Mouse (Mus musculus) liver, embryonic 12.5 days (tissue): ENCODE data around the gene Erg. TPM values are rescaled to one million over a fixed set of nuclear protein-coding genes. Genes with fewer than 3 reads are reported as not detected.

Experiments
- ATAC-seq: fragments of 200-750 bp; cut with Nextera tagmentation; 2 replicates; pipeline ENCODE4 v1.8.0; 2017; ENCODE audit warnings: moderate number of reproducible peaks, mild to moderate bottlenecking, moderate library complexity
- H3K27ac ChIP-seq: fragments of 300-500 bp; sonication (generic); 2 replicates; pipeline ENCODE4 v1.5.1; 2016; ENCODE audit warnings: mild to moderate bottlenecking
- H3K27me3 ChIP-seq: fragments of 300-500 bp; sonication (generic); replicated peaks from 2 replicates; pipeline ENCODE4 v1.6.1; 2016; ENCODE audit warnings: mild to moderate bottlenecking, moderate library complexity
- H3K36me3 ChIP-seq: fragments of 300-500 bp; sonication (generic); 2 replicates; pipeline ENCODE4 v1.6.1; 2016; ENCODE audit warnings: mild to moderate bottlenecking, moderate library complexity
- H3K4me1 ChIP-seq: fragments of 300-500 bp; sonication (generic); 2 replicates; pipeline ENCODE4 v1.6.1; 2016
- H3K4me2 ChIP-seq: fragments of 300-500 bp; sonication (generic); 2 replicates; pipeline ENCODE4 v1.6.1; 2016; ENCODE audit warnings: mild to moderate bottlenecking, moderate library complexity
- H3K4me3 ChIP-seq: fragments of 300-500 bp; sonication (generic); 2 replicates; pipeline ENCODE4 v1.5.1; 2016; ENCODE audit warnings: mild to moderate bottlenecking, moderate library complexity
- H3K9ac ChIP-seq: fragments of 300-500 bp; sonication (generic); 2 replicates; pipeline ENCODE4 v1.6.1; 2016; ENCODE audit warnings: mild to moderate bottlenecking, moderate library complexity
- H3K9me3 ChIP-seq: fragments of 300-500 bp; sonication (generic); replicated peaks from 2 replicates; pipeline ENCODE4 v1.6.1; 2016; ENCODE audit warnings: mild to moderate bottlenecking, moderate library complexity
- WGBS: fragments of 180-500 bp; shearing (Covaris S2); methylation state at CpG from one replicate; pipeline ENCODE4 v1.1.7; 2016; ENCODE audit not compliant: insufficient replicate concordance; 5-methylcytosine and 5-hydroxymethylcytosine counted together
- polyA plus RNA-seq: library from polyadenylated mRNA; unstranded; fragments of >200 nt; fragmentation: Nextera tagmentation; extraction: Ambion mirVana; gene quantifications from 2 replicates; pipeline ENCODE4 v1.2.1, GENCODE M21; 2016

Gene Erg
- polyA plus RNA-seq: 1.4 and 2.6 TPM in 2 replicates

DNA sequence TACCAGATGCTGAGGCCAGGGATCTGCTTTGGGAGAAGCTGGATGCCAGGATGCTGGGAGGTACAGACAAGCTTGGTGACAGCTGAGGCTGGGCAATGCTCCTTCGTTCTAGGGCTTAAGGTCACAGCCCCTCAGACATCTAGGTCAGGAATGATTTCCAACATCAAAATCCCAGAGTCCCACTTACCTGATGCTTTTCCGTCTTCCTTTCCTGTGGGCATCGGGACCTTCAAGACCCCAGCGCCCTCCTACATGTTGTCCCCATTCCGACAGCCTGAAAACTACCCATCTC lies at the start of gene Erg:
Erg (minus strand) TSS at position 283 of the 292 bp plus-strand sequence.
- peaks cover 11% of the 10 kb centered on the region; the same call in 1 of the 2 replicates for H3K4me1 ChIP-seq
- H3K4me3 ChIP-seq: peak within 1 kb of the TSS; percentile 41
- no peak within 1 kb of the TSS for H3K27ac ChIP-seq
- H3K36me3 ChIP-seq: no peaks in the 10 kb centered on the region
- peak within 1 kb of the TSS; percentile 61 for H3K4me2 ChIP-seq
- no peak within 1 kb of the TSS for H3K9ac ChIP-seq
- H3K27me3 ChIP-seq: peaks cover 76% of the 10 kb centered on the region
- ATAC-seq: no peak
- no peaks in the 10 kb centered on the region for H3K9me3 ChIP-seq
- 14% methylated on average over 5 of the region's 5 CpGs for WGBS

DNA sequence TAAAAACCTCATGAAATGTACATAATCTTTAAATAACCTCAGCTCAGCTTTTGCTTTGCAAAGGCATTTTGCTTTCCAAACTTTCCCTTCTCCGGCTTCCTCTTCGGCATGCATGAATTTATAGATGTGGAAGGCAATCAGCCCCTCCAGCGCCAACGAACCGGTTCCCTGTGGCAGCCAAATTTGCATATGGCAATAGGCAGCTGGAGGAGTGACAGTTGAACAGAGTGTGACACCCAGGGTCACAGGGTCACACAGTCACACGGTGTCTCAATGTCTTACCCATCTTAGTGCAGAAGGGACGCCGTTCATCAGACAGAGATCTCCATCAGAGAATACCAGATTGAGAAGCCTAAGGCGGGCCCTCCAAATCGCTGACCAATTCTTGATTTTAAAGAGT lies 45.4 kb upstream of the Erg start:
- Histone ChIP-seq H3K27me3 (no peaks in the 10 kb centered on the region), H3K27ac (no peak overlapping the region), H3K9ac (no peak overlapping the region), H3K36me3 (no peaks in the 10 kb centered on the region), H3K4me3 (no peak overlapping the region), H3K4me1 (no peaks in the 10 kb centered on the region), H3K4me2 (no peak overlapping the region), H3K9me3 (no peaks in the 10 kb centered on the region)
- 78% methylated on average over 10 of the region's 10 CpGs for WGBS
- ATAC-seq: no peak

DNA sequence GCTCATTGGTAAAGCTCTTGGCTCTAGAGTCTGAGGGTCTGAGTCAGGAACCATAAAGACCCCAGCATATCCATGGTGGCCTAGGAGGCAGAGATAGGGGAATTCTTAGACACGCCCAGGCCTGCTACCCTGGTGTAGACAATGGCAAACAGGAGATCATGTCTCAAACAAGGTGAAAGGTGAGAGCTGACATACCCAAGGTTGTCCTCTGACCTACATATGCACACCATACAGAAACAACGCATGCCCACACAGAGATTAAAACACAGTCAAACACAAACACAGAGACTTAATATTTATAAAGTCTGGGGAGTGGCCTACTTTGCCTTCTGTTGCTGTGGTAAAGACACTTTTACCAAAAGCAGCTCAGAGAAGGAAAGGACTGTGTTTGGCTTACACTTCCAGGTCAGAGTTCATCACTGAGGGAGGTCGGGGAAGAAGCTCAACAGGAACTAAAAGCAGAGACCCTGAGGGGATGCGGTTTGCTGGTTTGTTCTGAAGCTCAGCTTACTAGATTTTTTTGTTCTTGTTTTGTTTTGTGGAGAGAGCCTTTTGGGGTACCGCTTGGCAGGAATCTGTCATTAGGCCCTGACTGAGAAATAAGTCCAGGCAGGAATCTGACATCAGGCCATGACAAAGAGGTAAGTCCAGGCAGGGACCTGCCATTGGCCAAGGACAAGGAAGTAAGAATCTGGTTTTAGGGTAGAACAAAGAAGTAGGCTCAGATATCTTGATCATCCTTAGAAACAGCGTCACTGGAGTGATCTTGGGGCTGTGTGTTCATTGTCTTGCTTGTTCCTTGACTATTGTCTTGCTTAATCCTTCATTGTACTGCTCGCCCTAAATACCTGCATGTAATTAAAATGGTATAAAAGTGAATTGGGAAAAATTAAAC lies 37.7 kb upstream of the Erg start:
- 64% methylated on average over 7 of the region's 7 CpGs for WGBS
- Histone ChIP-seq H3K4me3 (no peak overlapping the region), H3K27ac (no peak overlapping the region), H3K4me2 (no peak overlapping the region), H3K4me1 (no peaks in the 10 kb centered on the region), H3K9me3 (no peaks in the 10 kb centered on the region), H3K9ac (no peak overlapping the region), H3K27me3 (no peaks in the 10 kb centered on the region), H3K36me3 (no peaks in the 10 kb centered on the region)
- ATAC-seq: no peak

DNA sequence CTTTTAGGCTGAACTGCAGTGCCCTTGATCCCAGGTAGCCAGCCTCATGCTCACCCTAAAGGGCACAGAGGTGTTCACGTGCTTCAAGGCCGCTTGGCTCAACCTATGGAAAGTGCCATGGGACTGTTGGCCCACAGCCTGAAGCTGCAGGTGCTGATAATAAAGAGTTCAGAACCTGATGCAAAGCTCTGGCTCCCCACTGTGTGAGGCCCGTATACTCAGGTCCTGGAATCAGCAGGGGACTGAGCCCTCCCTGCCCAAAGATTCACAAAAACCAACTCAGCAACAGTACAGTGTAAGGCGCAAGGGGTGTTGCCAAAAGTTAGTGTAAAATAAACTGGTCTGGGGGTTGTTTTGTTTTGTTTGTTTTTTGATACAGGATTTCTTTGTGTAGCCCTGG lies 36.7 kb upstream of the Erg start:
- no peak overlapping the region for H3K9ac ChIP-seq
- no peak overlapping the region for H3K4me3 ChIP-seq
- no peaks in the 10 kb centered on the region for H3K4me1 ChIP-seq
- no peak for ATAC-seq
- H3K27ac ChIP-seq: no peak overlapping the region
- H3K27me3 ChIP-seq: no peaks in the 10 kb centered on the region
- H3K36me3 ChIP-seq: no peaks in the 10 kb centered on the region
- no peak overlapping the region for H3K4me2 ChIP-seq
- no peaks in the 10 kb centered on the region for H3K9me3 ChIP-seq
- WGBS: 68% methylated on average over 4 of the region's 4 CpGs

DNA sequence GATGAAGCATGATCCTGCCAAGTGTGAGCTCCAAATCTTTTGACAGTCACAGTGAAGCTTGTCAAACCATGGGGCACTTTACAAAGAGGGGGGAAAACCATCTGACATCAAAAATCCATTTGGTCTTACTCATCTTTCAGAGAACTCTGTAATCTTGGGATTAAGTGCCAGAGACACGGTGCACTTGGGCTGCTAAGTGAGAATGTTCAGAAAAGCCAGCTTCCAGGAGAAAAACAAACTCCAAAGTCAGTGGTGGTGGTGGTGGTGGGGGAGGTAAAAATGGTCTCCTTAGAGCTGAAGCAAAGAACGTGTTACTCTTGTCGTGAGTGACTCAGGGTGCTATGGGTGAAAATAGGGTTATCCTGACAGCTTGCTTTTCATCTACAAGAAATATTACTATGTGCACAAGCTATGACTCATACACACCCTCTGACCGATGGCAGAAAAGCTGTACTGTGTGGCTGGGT lies 33.5 kb upstream of the Erg start:
- H3K27ac ChIP-seq: no peak overlapping the region
- 63% methylated on average over 4 of the region's 4 CpGs for WGBS

DNA sequence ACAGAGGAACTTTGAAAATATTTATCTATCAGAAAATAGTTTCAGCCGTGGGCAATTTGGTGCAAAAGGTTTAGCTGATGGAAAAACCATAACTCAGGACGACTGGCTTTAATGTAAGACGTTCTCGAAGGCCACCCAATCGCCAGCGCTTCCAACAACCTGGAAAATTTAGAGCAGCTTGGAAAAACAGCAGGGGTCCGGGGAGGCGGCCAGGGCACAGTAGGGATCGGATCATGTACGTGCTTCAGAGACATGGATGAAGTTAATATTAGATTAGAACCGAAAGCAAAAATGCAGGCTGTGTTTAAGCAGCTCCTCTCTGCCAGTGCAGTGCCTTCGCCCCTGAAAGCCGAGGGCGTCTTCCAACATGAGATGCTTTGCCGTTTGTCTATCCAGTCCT lies 31.8 kb upstream of the Erg start:
- no peaks in the 10 kb centered on the region for H3K4me1 ChIP-seq
- no peak overlapping the region for H3K4me2 ChIP-seq
- H3K9ac ChIP-seq: no peak overlapping the region
- H3K36me3 ChIP-seq: no peaks in the 10 kb centered on the region
- WGBS: 60% methylated on average over 15 of the region's 15 CpGs
- no peaks in the 10 kb centered on the region for H3K27me3 ChIP-seq
- no peak overlapping the region for H3K4me3 ChIP-seq
- H3K9me3 ChIP-seq: no peaks in the 10 kb centered on the region
- H3K27ac ChIP-seq: no peak overlapping the region
- no peak for ATAC-seq

More for the DNA sequence above, 33.5 kb upstream of the Erg start:
- no peaks in the 10 kb centered on the region for H3K27me3 ChIP-seq
- H3K36me3 ChIP-seq: no peaks in the 10 kb centered on the region
- no peaks in the 10 kb centered on the region for H3K4me1 ChIP-seq
- no peak overlapping the region for H3K4me2 ChIP-seq
- ATAC-seq: no peak
- H3K9me3 ChIP-seq: no peaks in the 10 kb centered on the region
- no peak overlapping the region for H3K9ac ChIP-seq
- no peak overlapping the region for H3K4me3 ChIP-seq

DNA sequence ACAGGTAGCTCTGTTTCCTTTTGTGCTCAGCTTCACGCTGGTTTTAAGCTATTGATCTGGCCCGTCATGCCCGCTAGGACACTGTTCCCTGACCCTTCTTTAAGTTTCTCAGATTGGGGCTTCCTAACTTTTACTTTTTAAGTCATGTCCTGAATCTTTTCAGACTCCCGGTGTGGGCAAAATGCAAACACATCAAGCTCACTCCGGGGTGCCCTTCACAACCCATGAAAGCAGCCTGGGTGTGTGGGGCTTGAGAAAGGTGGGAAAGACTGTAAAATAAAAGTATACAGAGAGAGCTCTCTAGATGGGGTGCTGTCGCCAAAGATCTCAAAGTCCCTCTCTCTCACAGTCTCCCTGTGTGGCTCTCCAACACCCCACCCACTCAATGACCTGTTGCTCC lies 31.3 kb upstream of the Erg start:
- H3K9ac ChIP-seq: no peak overlapping the region
- no peaks in the 10 kb centered on the region for H3K36me3 ChIP-seq
- H3K4me1 ChIP-seq: no peaks in the 10 kb centered on the region
- no peaks in the 10 kb centered on the region for H3K27me3 ChIP-seq
- H3K4me3 ChIP-seq: no peak overlapping the region
- H3K4me2 ChIP-seq: no peak overlapping the region
- 37% methylated on average over 6 of the region's 6 CpGs for whole genome bisulfite sequencing
- no peak overlapping the region for H3K27ac ChIP-seq
- ATAC-seq: no peak
- no peaks in the 10 kb centered on the region for H3K9me3 ChIP-seq

DNA sequence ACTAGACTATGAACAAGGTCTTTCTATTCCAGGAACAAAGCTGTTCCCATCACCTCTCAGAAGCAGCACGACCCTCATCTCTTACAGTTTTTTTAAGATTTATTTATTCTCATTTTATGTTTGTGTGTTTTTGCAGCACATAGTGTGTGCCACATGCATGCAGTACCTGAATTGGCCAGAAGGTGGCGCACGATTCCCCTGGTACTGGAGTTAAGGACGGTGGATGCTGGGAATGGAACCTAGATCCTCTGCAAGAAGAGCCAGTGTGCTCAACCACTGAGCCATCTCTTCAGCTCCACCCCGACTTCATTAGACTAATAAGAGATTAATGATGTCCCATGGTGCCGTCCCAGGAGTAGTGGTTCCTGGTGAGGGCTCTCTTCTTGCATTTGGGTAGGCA lies 29.2 kb upstream of the Erg start:
- H3K4me2 ChIP-seq: no peak overlapping the region
- no peak overlapping the region for H3K9ac ChIP-seq
- no peaks in the 10 kb centered on the region for H3K36me3 ChIP-seq
- ATAC-seq: no peak
- no peak overlapping the region for H3K4me3 ChIP-seq
- 27% methylated on average over 6 of the region's 6 CpGs for WGBS
- H3K4me1 ChIP-seq: no peaks in the 10 kb centered on the region
- no peak overlapping the region for H3K27ac ChIP-seq
- H3K27me3 ChIP-seq: no peaks in the 10 kb centered on the region
- H3K9me3 ChIP-seq: no peaks in the 10 kb centered on the region

DNA sequence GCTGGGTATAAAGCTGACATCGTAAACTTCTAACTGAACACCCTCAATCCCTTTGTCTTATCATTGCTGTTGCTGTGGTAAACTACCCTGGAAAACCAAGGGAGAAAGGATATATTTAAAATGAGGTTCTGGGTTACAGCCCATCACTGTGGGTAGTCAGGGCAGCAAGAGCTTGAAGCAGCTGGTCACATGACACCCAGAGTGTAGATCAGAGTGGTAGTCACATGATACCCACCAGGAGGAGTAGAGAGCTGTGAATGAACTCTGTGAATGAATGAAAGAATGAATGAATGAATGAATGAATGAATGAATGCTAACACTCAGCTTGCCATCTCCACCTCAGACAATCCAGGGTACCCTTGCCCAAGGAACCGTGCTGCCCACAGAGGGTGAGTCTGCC lies 28.1 kb upstream of the Erg start:
- H3K4me1 ChIP-seq: no peaks in the 10 kb centered on the region
- no peak overlapping the region for H3K27ac ChIP-seq
- H3K36me3 ChIP-seq: no peaks in the 10 kb centered on the region
- 75% methylated on average over 2 of the region's 2 CpGs for WGBS
- no peak overlapping the region for H3K9ac ChIP-seq
- no peak overlapping the region for H3K4me2 ChIP-seq
- no peak overlapping the region for H3K4me3 ChIP-seq
- no peaks in the 10 kb centered on the region for H3K27me3 ChIP-seq
- H3K9me3 ChIP-seq: no peaks in the 10 kb centered on the region
- no peak for ATAC-seq

DNA sequence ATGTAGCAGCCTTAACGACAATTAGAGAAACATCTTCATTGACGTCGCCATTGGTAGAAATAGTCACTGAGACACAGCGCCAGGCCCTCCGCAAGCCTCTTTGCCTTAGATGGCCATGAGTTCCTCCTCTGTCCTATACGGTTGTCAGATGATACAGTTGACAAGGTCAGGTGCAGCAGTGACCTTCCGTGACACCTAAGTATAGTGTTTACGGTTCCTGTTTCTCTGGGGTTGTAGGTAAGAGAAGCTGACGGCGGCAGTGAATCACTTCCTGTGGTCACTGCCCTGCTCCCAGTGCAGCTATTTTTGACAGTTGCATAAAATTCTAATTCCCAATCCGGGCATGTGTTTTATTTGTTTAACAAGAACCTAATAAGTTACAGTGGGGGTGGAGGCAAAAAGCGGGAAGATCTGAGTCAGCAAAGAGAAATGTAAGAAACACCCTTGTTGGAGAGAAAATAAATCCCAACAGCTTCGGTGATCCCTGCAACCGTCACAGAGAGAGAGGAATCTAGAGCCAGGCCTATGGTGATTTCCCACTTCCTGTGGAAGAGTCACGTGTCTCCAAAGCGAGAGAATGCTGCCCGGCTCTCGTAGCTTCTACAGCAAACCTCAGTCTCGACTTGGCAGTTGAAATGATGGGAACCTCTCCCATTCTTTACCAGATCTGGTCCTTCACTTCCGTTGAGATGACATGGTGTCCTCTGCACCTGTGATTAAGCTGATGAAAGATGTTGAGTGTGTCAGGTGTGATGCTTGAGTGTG lies 25.8 kb upstream of the Erg start:
- H3K27me3 ChIP-seq: no peaks in the 10 kb centered on the region
- H3K9me3 ChIP-seq: no peaks in the 10 kb centered on the region
- no peak overlapping the region for H3K9ac ChIP-seq
- no peak for ATAC-seq
- no peaks in the 10 kb centered on the region for H3K4me1 ChIP-seq
- no peak overlapping the region for H3K4me3 ChIP-seq
- H3K27ac ChIP-seq: no peak overlapping the region
- H3K36me3 ChIP-seq: no peaks in the 10 kb centered on the region
- H3K4me2 ChIP-seq: no peak overlapping the region
- WGBS: 45% methylated on average over 20 of the region's 20 CpGs

DNA sequence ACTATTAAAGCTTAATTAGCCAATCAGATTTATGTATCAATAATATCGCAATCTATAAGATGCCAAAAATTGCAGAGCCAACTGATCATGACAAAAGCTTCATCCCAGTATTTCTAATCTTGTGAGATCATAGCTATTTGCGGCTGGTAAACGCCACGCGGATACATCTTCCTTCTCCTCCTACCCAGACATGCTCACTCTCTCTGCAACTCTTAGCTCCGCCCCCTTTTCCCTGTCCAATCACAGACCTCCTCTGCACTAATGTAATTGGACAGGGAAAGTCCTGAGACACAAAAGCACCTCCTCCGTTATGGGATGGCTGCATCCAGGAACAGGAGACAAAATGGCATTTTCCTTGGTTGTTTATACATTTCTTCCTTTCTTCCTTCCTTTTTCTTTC lies 22.2 kb upstream of the Erg start:
- Histone ChIP-seq H3K27me3 (no peaks in the 10 kb centered on the region), H3K4me2 (no peak overlapping the region), H3K9me3 (no peaks in the 10 kb centered on the region), H3K9ac (no peak overlapping the region), H3K27ac (no peak overlapping the region), H3K36me3 (no peaks in the 10 kb centered on the region), H3K4me3 (no peak overlapping the region), H3K4me1 (no peaks in the 10 kb centered on the region)
- 67% methylated on average over 7 of the region's 7 CpGs for WGBS
- ATAC-seq: no peak

DNA sequence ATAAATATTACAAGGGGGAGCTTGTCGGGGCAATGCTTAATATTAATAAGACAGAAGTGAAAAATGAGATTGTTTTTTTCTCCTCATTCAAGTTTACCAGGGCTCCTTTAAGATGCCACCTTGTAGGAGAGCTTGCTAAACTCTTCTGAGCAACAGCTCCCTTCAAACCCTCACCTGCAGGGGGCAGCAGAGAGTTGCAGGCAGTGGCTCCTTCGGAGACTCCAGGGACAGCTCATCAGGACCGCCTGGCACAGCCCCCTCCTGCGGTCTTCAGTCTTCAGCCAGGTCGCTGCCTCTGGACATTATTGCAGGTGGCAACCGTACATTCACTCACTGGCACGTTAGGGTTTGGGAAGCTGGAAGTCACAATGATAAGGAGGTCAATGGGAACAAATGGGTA lies 18.9 kb upstream of the Erg start:
- no peak overlapping the region for H3K4me3 ChIP-seq
- no peaks in the 10 kb centered on the region for H3K9me3 ChIP-seq
- no peak overlapping the region for H3K4me2 ChIP-seq
- 16% methylated on average over 7 of the region's 7 CpGs for WGBS
- H3K9ac ChIP-seq: no peak overlapping the region
- H3K27ac ChIP-seq: no peak overlapping the region
- ATAC-seq: no peak
- H3K4me1 ChIP-seq: no peaks in the 10 kb centered on the region
- H3K36me3 ChIP-seq: no peaks in the 10 kb centered on the region
- H3K27me3 ChIP-seq: no peaks in the 10 kb centered on the region
